Mouse (Mus musculus) forebrain, embryonic 13.5 days (tissue): ENCODE measurements around the gene Ntng1. TPM values are rescaled to one million over a fixed set of nuclear protein-coding genes. Genes with fewer than 3 reads are reported as not detected.
"Not testable (repeated sequence)": the region's sequence is repeated elsewhere in the genome, so short reads cannot be mapped to it uniquely, and the experiment has no call there.

Experiments used
- ATAC-seq: fragments of 200-750 bp; cut with Nextera tagmentation; 2 replicates; pipeline ENCODE4 v1.8.0; 2017
- H3K27ac ChIP-seq: fragments of 300-500 bp; sonication (generic); 2 replicates; pipeline ENCODE4 v1.5.1; 2015; ENCODE audit warnings: inconsistent platforms, mild to moderate bottlenecking, moderate library complexity
- H3K27me3 ChIP-seq: fragments of 300-500 bp; sonication (generic); 2 replicates; pipeline ENCODE4 v1.6.1; 2015; ENCODE audit warnings: mild to moderate bottlenecking, inconsistent platforms
- H3K36me3 ChIP-seq: fragments of 300-500 bp; sonication (generic); 2 replicates; pipeline ENCODE4 v1.6.1; 2015; ENCODE audit warnings: mild to moderate bottlenecking, inconsistent platforms; ENCODE audit not compliant: poor library complexity, severe bottlenecking
- H3K4me1 ChIP-seq: fragments of 300-500 bp; sonication (generic); 2 replicates; pipeline ENCODE4 v1.6.1; 2015; ENCODE audit warnings: inconsistent platforms
- H3K4me2 ChIP-seq: fragments of 300-500 bp; sonication (generic); 2 replicates; pipeline ENCODE4 v1.6.1; 2015; ENCODE audit warnings: inconsistent platforms, mild to moderate bottlenecking, moderate library complexity
- H3K4me3 ChIP-seq: fragments of 300-500 bp; sonication (generic); 2 replicates; pipeline ENCODE4 v1.5.1; 2015; ENCODE audit warnings: mild to moderate bottlenecking, inconsistent platforms
- H3K9ac ChIP-seq: fragments of 300-500 bp; sonication (generic); 2 replicates; pipeline ENCODE4 v1.6.1; 2015; ENCODE audit warnings: mild to moderate bottlenecking, inconsistent platforms
- H3K9me3 ChIP-seq: fragments of 300-500 bp; sonication (generic); replicated peaks from 2 replicates; pipeline ENCODE4 v1.6.1; 2016; ENCODE audit warnings: inconsistent platforms
- WGBS: fragments of 180-500 bp; shearing (Covaris S2); methylation state at CpG from one replicate; pipeline ENCODE4 v1.1.7; 2015; 5-methylcytosine and 5-hydroxymethylcytosine counted together
- polyA plus RNA-seq: library from polyadenylated mRNA; unstranded; fragments of >200 nt; fragmentation: Nextera tagmentation; extraction: Ambion mirVana; gene quantifications from 2 replicates; pipeline ENCODE4 v1.2.1, GENCODE M21; 2015

The Ntng1 gene
- polyA plus RNA-seq, 1 experiment from 2014 or later, result 12.6 TPM

- no peaks in the 10 kb centered on the region for H3K27me3 ChIP-seq
- H3K9me3 ChIP-seq, result no peaks in the 10 kb centered on the region
- no peak overlapping the region for H3K4me3 ChIP-seq
- no peaks in the 10 kb centered on the region for H3K4me1 ChIP-seq
- no peak overlapping the region for H3K4me2 ChIP-seq
- no peaks in the 10 kb centered on the region for H3K36me3 ChIP-seq
- WGBS, result 69% methylated on average over 4 of the region's 4 CpGs
- H3K9ac ChIP-seq, result no peak overlapping the region
- no peak overlapping the region for H3K27ac ChIP-seq
- no peak for ATAC-seq
Measured at GRCm38 (mm10) chr3:109765141-109765540, 378.7 kb downstream of the Ntng1 start.

- H3K9me3 ChIP-seq, result no peaks in the 10 kb centered on the region
- WGBS, result 32% methylated on average over 2 of the region's 2 CpGs
- no peak overlapping the region for H3K9ac ChIP-seq
- H3K4me2 ChIP-seq, result no peak overlapping the region
- H3K4me3 ChIP-seq, result no peak overlapping the region
- ATAC-seq, result peak; percentile 86
- H3K27ac ChIP-seq, result no peak overlapping the region
- H3K4me1 ChIP-seq, result 0 out of 2 replicates have a peak, but pooled peaks cover 6% of the 10 kb centered on the region
- no peaks in the 10 kb centered on the region for H3K36me3 ChIP-seq
- H3K27me3 ChIP-seq, result no peaks in the 10 kb centered on the region
Measured at GRCm38 (mm10) chr3:109756426-109756825, 387.4 kb downstream of the Ntng1 start.

GRCm38 (mm10) chr3:109747593-109747992, 396.2 kb downstream of the Ntng1 start:
- ATAC-seq, H3K4me1 ChIP-seq, H3K36me3 ChIP-seq, H3K27ac ChIP-seq, H3K9ac ChIP-seq, H3K27me3 ChIP-seq, H3K4me2 ChIP-seq, H3K4me3 ChIP-seq, H3K9me3 ChIP-seq: not testable (repeated sequence)
- 78% methylated on average over 3 of the region's 3 CpGs for WGBS

- Histone ChIP-seq H3K9ac (no peak overlapping the region), H3K27me3 (no peaks in the 10 kb centered on the region), H3K4me1 (peaks cover 11% of the 10 kb centered on the region; the same call in 1 of the 2 replicates), H3K27ac (no peak overlapping the region), H3K9me3 (no peaks in the 10 kb centered on the region), H3K4me2 (no peak overlapping the region), H3K4me3 (no peak overlapping the region), H3K36me3 (no peaks in the 10 kb centered on the region)
- ATAC-seq, result peak; percentile 45; the same call in 1 of the 2 replicates
- 12% methylated on average over 2 of the region's 2 CpGs for WGBS
Measured at GRCm38 (mm10) chr3:109740466-109741102, 403.2 kb downstream of the Ntng1 start.

- H3K9me3 ChIP-seq, result no peaks in the 10 kb centered on the region
- no peaks in the 10 kb centered on the region for H3K36me3 ChIP-seq
- H3K27me3 ChIP-seq, result no peaks in the 10 kb centered on the region
- ATAC-seq, result peak; percentile 94
- 32% methylated on average over 10 of the region's 10 CpGs for WGBS
- peak overlapping the region; percentile 79 for H3K27ac ChIP-seq
- H3K4me3 ChIP-seq, result no peak overlapping the region
- no peak overlapping the region for H3K9ac ChIP-seq
- peak overlapping the region; percentile 21 for H3K4me2 ChIP-seq
- H3K4me1 ChIP-seq, result peaks cover 33% of the 10 kb centered on the region
Measured at GRCm38 (mm10) chr3:109732327-109733182, 411.3 kb downstream of the Ntng1 start.

GRCm38 (mm10) chr3:109731592-109732230, 412.1 kb downstream of the Ntng1 start:
- Histone ChIP-seq H3K27ac (peak overlapping the region; percentile 79), H3K36me3 (no peaks in the 10 kb centered on the region), H3K9me3 (no peaks in the 10 kb centered on the region), H3K4me1 (peaks cover 33% of the 10 kb centered on the region), H3K4me2 (peak overlapping the region; percentile 21; the same call in 1 of the 2 replicates), H3K27me3 (no peaks in the 10 kb centered on the region), H3K9ac (no peak overlapping the region), H3K4me3 (no peak overlapping the region)
- WGBS, result 14% methylated on average over 5 of the region's 5 CpGs
- peak; percentile 85 for ATAC-seq

Other genes with a start within 250 kb of the Ntng1 start
- gene Prmt6, start 107.0 kb upstream of the Ntng1 start, polyA plus RNA-seq, result 21.8 TPM in 2 replicates